Mouse (Mus musculus) olfactory bulb, adult 2 months (tissue): ENCODE measurements around the gene Gm884. TPM values are rescaled to one million over a fixed set of nuclear protein-coding genes. Genes with fewer than 3 reads are reported as not detected.

Experiments used
- H3K27ac ChIP-seq: fragments of 200-500 bp; 2 replicates; pipeline ENCODE4 v1.5.1; 2012; ENCODE audit warnings: low read depth, low read length; ENCODE audit not compliant: insufficient read depth
- H3K4me1 ChIP-seq: fragments of 200-500 bp; 2 replicates; pipeline ENCODE4 v1.6.1; 2012; ENCODE audit warnings: low read length; ENCODE audit not compliant: control insufficient read depth, insufficient read depth
- H3K4me3 ChIP-seq: fragments of 200-500 bp; 2 replicates; pipeline ENCODE4 v1.5.1; 2012; ENCODE audit warnings: mild to moderate bottlenecking, low read depth, low read length, moderate library complexity; ENCODE audit not compliant: insufficient read depth
- CTCF ChIP-seq: fragments of 200-500 bp; IDR thresholded peaks from 2 replicates; pipeline ENCODE4 v1.5.1; 2012; ENCODE audit warnings: low read depth, mild to moderate bottlenecking, low read length, moderate library complexity; ENCODE audit not compliant: insufficient read depth
- POLR2A ChIP-seq: fragments of 200-500 bp; IDR thresholded peaks from 2 replicates; pipeline ENCODE4 v1.6.1; 2012; ENCODE audit warnings: mild to moderate bottlenecking, low read depth, low read length, moderate library complexity; ENCODE audit not compliant: insufficient read depth
- WGBS: fragments of 180-500 bp; shearing (Covaris S2); methylation state at CpG from one replicate; pipeline ENCODE4 v1.1.7; 2018; 5-methylcytosine and 5-hydroxymethylcytosine counted together
- polyA plus RNA-seq: library from polyadenylated mRNA; stranded (reverse); fragments of >200 nt; gene quantifications from 2 replicates; pipeline ENCODE4 v1.2.4, GENCODE M21; 2012; ENCODE audit warnings: low replicate concordance; ENCODE audit not compliant: missing spikeins, insufficient read depth, insufficient read length

Gm884 gene
- polyA plus RNA-seq, 1 experiment = not detected

DNA sequence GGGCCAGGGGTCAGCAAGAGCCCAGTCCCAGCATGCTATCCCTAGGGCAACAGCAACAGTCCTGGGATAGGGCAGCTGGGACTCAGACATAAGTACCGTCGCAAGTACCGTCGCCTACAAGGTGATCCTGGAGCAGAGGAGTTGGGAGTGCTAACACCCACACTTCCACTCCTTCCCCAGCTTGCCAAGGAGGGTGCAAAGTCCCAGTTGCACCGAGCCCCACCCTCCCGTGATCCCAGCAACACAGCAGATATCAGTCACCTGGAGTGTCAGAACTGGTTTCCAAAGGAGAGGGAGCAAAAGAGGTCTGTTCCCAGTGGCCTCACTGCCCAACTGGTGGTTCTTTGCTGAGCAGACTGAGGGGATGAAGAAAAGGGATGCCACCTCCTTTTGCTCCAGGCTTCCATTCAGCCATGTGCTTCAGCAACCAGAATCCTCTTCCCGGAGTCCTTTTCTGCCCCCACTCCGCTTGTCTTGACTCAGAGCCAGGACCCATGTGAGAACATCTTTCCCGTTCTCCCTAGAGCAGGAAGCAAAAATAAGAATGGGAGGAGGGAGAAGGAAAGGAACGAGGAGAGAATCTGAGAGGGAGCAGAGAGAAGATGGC lies 32.5 kb upstream of the Gm884 start:
- Histone ChIP-seq H3K4me1 (peaks cover 39% of the 10 kb centered on the region), H3K27ac (peak overlapping the region; percentile 57; the same call in 1 of the 2 replicates), H3K4me3 (no peak overlapping the region)
- WGBS = 33% methylated on average over 10 of the region's 10 CpGs
- no peak for TF ChIP-seq CTCF
- TF ChIP-seq POLR2A = no peak

DNA sequence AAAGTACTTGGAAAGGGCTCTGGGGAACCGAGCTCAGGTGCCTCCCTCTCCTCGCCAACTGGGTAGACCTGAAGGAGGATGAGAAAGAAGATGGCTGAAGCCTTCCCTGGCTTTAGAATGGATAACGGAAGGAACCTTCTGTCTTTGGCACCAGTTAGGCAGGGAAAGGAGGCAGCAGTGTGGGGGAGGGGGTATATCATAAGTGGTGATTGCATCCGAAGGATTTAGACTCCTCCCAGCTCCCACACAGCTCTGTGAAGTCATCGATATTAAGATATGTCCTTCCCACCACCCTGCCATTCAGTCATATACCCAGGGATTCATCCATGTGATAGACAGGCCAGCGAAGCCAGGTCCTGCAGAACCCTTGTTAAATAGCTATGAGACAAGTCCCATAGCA lies 30.5 kb upstream of the Gm884 start:
- H3K4me3 ChIP-seq = peak overlapping the region; percentile 50

DNA sequence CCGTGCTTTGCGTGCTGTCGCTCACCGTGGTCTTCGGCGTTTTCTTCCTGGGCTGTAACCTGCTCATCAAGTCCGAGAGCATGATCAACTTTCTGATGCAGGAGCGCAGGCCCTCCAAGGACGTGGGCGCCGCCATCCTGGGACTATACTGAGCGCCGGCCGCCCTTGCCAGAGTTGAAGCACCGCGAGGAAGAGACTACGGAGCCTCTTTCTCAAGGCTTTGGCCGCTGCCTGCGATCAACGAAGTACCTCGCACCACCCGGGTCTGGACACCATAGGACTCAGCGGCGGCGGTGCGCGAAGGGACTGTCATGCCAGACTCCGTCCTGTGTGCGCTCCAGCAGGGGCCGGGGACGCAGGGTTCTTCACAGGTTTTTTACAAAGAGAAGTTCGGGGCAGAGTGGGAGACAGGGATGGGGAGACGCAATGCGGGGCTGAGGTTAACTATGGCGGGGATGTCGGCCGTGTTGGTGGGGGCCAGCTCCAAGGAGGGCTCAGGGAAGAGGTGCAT lies 29.1 kb upstream of the Gm884 start:
- peak overlapping the region; percentile 80 for H3K4me3 ChIP-seq
- 1% methylated on average over 37 of the region's 37 CpGs for WGBS
- TF ChIP-seq CTCF (no peak), POLR2A (no peak)
- H3K4me1 ChIP-seq = peaks cover 42% of the 10 kb centered on the region
- H3K27ac ChIP-seq = peak overlapping the region; percentile 97

More for the DNA sequence above, 30.5 kb upstream of the Gm884 start:
- H3K27ac ChIP-seq = peak overlapping the region; percentile 78
- TF ChIP-seq POLR2A = no peak
- TF ChIP-seq CTCF = no peak
- peaks cover 38% of the 10 kb centered on the region for H3K4me1 ChIP-seq
- 46% methylated on average over 6 of the region's 6 CpGs for WGBS

DNA sequence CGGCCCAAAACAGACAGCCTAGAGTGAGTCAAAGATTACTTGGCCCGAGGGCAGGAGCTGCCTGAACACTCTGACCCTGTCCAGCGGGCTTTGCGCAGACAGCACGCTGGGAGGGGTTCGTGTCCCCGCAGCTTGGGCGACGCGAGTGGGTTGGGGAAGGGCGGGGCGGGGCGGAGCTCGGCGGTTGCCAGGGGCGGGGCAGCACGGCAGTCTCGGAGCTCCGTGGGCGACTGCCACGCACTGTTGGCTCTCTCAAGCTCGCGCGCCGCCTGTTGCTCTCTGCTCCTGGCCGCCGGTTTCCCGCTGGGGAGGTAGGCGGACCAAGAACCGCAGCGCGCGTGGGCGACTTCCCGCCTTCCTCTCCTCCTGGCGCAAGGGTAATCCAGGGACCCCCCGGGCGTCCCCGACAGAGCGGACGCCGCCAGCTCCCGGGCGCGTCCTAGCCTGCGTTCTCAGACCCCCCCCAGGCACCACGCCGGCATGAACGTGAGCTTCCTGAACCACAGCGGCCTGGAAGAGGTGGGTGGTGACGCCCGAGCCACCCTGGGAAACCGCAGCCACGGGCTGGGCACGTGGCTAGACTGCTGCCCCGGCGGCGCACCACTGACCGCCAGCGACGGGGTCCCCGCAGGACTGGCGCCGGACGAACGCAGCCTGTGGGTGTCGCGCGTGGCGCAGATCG lies 28.5 kb upstream of the Gm884 start, which contains the start of gene Rprml:
Gene Rprml (plus strand): TSS at position 270 of the 682 bp plus-strand sequence.
- TF ChIP-seq CTCF (no peak), POLR2A (peak; percentile 48; the same call in 1 of the 2 replicates)
- Histone ChIP-seq H3K4me1 (peaks cover 38% of the 10 kb centered on the region), H3K4me3 (peak within 1 kb of the TSS; percentile 80), H3K27ac (peak within 1 kb of the TSS; percentile 97)
- 1% methylated on average over 66 of the region's 71 CpGs for WGBS

DNA sequence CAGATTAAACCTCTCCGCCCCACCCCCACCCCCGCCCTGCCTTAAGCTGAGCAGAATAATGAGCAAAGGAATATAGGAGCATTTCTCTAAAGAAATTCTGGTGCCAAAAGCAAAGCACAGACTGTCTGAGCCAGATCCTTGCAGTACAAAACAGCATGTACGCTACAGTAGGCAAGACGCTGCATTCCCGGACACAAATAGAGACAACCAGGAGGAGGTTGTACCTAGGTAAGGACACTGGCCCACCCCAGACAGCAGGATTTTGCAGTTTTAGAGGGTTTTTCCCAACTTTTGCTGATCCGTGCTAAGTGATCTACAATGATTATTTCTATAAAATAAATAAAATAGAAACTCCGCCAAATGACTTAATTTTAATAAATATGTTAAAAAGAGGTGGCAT lies 27.7 kb upstream of the Gm884 start:
- TF ChIP-seq CTCF (no peak), POLR2A (no peak)
- H3K4me3 ChIP-seq = peak overlapping the region; percentile 80; the same call in 1 of the 2 replicates
- peak overlapping the region; percentile 83 for H3K27ac ChIP-seq
- WGBS = 17% methylated on average over 7 of the region's 7 CpGs
- peaks cover 37% of the 10 kb centered on the region for H3K4me1 ChIP-seq

GRCm38 (mm10) chr11:103647921-103648620 lies 27.1 kb upstream of the Gm884 start:
- 34% methylated on average over 11 of the region's 11 CpGs for WGBS
- H3K27ac ChIP-seq = no peak overlapping the region
- H3K4me3 ChIP-seq = no peak overlapping the region
- TF ChIP-seq POLR2A (no peak), CTCF (no peak)
- peaks cover 37% of the 10 kb centered on the region for H3K4me1 ChIP-seq

- no peak for TF ChIP-seq POLR2A
- no peak for TF ChIP-seq CTCF
- Histone ChIP-seq H3K4me3 (no peak overlapping the region), H3K27ac (no peak overlapping the region), H3K4me1 (peaks cover 43% of the 10 kb centered on the region)
- 85% methylated on average over 6 of the region's 6 CpGs for WGBS
These were observed 25.4 kb upstream of the Gm884 start for GRCm38 (mm10) chr11:103646301-103646700.

DNA sequence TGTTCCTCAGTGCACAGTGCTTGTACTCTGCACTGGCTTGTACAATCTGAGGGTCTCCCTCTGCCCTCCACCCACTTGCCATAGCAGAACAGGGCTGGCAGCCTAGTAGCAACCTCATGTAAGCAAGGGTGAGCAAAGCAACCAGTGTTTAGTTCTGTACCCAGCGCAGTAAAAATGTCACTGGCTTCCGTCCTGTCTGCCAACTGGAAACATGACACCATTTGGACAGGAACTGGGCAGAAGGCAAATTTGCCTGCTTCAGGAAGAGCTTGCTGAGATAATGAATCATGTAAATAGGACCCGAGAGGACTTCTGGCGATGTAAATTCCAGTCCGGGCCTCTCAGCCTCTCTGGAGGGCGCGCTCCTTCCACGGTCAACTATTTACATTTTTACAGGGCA lies 24.8 kb upstream of the Gm884 start:
- WGBS = 87% methylated on average over 8 of the region's 8 CpGs
- Histone ChIP-seq H3K4me1 (peaks cover 43% of the 10 kb centered on the region), H3K4me3 (no peak overlapping the region), H3K27ac (no peak overlapping the region)
- TF ChIP-seq CTCF (no peak), POLR2A (no peak)

DNA sequence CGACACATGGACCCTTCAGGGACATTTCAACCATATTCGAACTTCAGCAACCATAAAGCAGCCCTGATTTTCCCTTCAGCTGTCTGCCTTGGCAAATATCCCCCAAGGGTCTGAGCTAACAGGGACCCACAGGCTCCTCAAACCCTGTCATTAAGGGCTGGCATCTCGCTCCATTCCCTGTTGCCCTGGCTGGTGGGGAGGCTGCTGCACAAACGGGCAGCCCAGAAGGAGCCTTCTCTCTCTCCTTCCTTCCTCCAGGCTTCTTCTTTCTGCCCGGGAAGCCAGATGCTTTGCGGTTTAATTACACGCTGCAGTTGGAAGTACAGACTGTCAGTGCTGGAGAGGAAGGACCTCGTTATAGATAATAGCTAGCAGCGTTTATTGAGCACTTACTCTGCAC lies 22.3 kb upstream of the Gm884 start:
- peak overlapping the region; percentile 59 for H3K27ac ChIP-seq
- no peak for TF ChIP-seq POLR2A
- TF ChIP-seq CTCF = no peak
- 22% methylated on average over 9 of the region's 9 CpGs for WGBS
- no peak overlapping the region for H3K4me3 ChIP-seq
- H3K4me1 ChIP-seq = peaks cover 39% of the 10 kb centered on the region

DNA sequence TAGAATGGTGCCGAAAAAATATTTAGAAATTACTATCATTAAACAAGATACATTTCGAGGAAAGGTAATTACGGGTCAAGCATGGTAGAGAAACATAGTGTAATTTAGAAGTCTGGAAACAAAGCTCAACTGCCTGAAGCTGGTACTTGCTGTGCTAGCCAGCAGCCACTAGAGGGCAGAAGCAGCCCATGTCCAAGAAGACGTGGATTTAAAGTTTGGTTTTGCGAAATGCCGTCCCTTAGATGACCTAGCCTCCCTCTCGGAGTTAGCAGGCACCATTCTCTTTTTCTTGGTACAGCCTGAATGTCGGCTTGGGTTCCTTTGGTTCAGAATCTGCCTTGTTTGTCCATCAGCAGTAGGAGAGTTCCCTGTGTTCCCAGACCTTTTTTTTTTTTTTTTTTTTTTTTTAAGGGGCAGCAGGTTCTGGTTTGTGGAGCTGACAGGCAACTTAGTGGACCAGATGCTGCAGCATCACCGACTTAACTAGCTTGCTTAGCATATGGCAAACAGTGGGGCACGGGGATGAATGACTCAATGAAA lies 18.5 kb upstream of the Gm884 start:
- no peak for TF ChIP-seq POLR2A
- TF ChIP-seq CTCF = peak; percentile 52
- Histone ChIP-seq H3K27ac (no peak overlapping the region), H3K4me1 (peaks cover 24% of the 10 kb centered on the region), H3K4me3 (no peak overlapping the region)
- 1% methylated on average over 10 of the region's 10 CpGs for WGBS
